Mouse (Mus musculus): ENCODE measurements around the gene Btc. TPM values are rescaled to one million over a fixed set of nuclear protein-coding genes. Genes with fewer than 3 reads are reported as not detected.
A peak's percentile ranks its signal among the peaks of the same experiment; 100 is the strongest.

Gene Btc
- total RNA-seq, 2 experiments from 2014 or later: 0.76 to 1.2 TPM

DNA sequence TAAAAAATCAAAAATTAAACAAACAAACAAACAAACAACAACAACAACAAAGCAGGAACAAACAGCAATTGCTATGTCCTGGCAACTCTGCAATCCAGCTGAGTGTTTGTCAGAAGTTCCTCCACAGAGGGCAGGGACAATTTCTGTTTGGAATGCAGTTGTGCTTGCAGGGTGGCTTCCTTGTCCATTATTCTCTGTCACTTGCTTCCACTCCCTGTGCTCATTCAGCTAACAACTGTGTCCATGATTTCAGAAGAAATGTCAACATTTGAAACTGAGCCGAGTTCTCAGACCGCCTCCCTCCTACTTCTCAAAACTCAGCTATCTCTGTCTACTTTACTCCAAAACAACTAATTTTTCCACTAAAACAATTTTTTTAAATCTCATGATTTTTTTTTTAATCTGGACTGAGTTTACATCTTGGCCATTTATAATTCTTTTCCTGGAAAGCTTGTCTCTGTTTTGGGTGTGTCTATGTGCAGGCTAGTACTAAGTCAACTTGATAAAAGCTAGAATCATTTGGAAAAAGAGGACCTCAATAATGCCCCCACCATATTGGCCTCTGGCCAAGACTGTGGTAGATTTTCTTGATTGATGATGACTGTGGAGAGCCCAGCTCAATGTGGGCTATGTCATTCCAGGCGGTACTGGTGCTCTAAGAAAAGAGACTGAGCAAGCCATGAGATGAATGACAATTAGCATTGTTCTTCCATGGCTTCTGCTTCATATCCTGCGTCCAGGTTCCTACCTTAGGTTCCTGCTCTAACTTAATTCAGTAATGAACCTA lies 70.5 kb downstream of the Btc start:
- no peak for DNase-seq (ENCODE audit: low spot score in 2 of 2)

DNA sequence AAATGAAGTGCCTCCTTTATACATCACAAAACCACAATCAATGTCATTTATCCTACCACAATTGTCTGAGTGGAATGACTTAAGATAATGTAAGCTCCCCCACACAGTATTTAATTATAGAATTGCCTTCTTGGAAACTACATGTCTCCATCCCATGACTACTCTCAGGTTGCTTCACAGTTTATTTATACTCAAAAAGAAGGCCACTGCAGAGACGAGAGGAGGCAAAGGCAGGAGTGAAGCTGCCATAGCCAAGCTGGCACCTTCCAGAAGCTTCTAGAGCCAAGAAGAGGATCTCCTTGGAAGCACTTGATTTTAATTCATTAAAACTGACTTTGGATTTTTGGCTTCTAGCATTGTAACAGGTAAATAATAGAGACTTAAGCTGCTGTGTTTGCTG lies 81.0 kb downstream of the Btc start:
- no peak for DNase-seq (ENCODE audit: low spot score in 2 of 2)

DNA sequence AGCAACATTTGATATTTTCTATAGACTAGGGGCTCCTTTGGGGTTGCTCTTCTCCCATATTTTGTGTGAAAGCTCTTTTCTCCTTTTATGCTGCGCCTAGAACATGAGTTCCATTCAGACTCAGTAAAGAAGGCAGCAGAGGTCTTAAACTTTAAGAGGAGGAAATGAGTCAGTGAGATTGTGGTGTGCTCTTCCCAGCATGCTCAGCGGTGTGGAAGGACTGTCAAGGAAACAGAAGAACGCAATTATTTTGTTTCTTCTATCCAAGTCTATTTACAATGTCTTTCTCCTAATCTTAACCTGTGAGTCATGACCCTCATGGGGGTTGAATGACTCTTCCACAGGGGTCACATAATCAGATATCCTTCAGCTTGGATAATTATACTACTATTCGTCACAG lies 82.4 kb downstream of the Btc start:
- no peak for DNase-seq (ENCODE audit: low spot score in 2 of 2)

DNA sequence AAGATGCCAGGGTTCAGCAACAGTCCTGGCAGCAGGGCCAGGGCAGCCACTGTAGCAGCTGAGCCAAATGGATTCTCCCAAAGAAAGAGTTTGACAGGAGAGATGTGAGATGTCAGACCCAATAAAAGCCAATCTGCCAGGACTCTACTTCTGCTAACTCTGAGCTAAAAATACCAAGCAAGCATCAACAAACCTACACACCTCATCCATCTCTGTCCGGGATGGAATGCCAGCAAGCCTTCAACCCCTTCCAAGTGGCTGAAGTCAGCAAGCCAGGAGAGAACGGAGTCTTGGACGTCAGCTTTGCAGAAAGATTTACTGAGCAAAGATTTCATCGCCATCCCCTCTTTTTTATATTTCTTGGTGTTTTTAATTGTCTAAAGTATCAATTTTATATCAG lies 88.8 kb downstream of the Btc start:
- DNase-seq (ENCODE audit: low spot score in 2 of 2): no peak

DNA sequence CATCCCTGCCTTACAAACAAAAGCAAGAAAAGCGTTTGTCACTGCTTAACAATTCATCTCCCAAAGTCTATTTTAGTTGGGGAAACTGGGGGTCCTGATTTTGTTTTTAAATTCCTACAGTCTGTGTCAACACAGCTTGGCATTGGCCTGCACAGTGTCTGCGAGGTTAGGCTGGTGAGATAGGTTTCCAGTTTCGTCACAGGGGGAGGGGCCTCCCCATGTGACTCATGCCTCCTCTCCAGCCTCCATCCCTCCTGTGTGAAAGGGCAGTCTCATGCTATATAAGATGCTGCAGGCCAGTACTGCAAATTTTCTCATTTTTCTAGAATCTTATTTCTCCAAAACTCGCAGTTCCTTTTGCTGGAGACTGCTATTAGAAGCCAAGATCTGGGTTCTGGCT lies 91.0 kb downstream of the Btc start:
- no peak for DNase-seq (ENCODE audit: low spot score in 2 of 2)

DNA sequence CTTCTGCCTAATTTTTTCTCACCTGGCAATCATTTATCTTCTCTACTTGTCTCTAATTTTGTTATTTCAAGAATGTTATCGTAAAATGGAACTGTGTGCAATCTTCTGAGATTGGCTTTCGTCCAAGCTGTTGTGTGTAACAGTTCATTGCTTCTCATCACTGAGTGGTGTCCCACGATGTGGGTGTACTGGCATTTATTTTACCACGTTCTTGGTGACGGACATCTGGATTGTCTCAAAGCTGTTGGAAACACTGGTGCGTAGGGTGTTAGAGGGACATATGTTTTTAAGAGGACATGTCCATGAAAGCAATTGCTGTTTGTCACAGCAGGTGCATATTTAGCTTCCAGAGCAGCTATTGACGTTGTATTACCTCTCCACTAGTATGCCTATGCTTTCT lies 94.2 kb downstream of the Btc start:
- DNase-seq (ENCODE audit: low spot score in 2 of 2): peak; percentile 9 to 36

DNA sequence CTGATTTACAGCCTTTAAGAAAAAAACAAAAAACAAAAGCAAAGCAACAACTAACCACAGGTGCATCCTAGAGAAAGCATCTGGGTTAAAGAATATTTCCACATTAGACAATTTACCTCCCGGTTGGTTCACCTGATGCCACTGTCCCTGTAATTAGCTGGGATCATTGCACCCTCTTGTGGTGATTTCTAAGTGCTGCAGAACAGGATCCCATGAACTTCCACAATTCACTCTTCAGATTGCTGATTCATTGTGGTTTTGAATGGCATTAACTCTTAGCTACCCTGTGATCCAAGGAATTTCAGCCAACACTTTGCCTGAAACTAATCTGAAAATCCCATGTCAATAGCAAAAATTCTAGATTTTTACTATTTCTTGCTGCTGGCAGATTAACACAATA lies 94.9 kb downstream of the Btc start:
- peak; percentile 16 to 79 for DNase-seq (ENCODE audit: low spot score in 2 of 2)

Other genes with a start within 250 kb of the Btc start
- 10 to 100 TPM; 52.4 to 59.3 TPM for gene Parm1, start 114.6 kb upstream of the Btc start, total RNA-seq (2021)